Mouse (Mus musculus) spleen, adult 2 months (tissue): ENCODE measurements around the gene Krt87.

Experiments
- CTCF ChIP-seq: fragments of 200-500 bp; IDR thresholded peaks from 2 replicates; pipeline ENCODE4 v1.5.1; 2011; ENCODE audit warnings: mild to moderate bottlenecking, inconsistent platforms; ENCODE audit not compliant: insufficient read depth, insufficient read length, insufficient replicate concordance; ENCODE audit errors: extremely low read depth
- POLR2A ChIP-seq: fragments of 200-500 bp; IDR thresholded peaks from 2 replicates; pipeline ENCODE4 v1.6.1; 2011; ENCODE audit warnings: low read depth, low read length, inconsistent platforms

DNA sequence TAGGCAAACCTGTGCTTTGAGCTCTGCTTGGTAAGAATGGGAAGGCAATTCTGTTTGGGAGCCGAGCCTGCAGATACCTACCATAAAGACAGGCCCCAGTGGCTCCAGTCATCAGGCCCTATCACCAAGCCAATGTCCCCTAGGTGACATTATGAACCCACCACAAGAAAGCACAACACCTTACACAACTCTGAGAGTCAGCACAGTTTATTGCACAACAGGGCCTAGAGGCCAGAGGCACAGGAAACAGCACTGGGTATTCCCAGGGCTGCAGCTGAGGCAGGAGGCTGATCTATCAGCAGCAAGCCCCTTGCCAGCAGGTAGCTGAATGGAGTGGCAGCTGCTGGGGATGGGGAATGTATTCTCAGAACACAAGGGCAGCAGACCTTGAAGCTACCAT, 46.3 kb upstream of the Krt87 start:
- TF ChIP-seq CTCF = no peak
- no peak for TF ChIP-seq POLR2A
